Mouse (Mus musculus) thymus, postnatal 14 days (tissue): ENCODE results near the gene Kcnq2.
A peak's percentile ranks its signal among the peaks of the same experiment; 100 is the strongest.

Source experiments
- DNase-seq: peaks from one replicate; pipeline ENCODE4 v3.0.0; 2021

The Kcnq2 gene

GRCm38 (mm10) chr2:181090123-181090522 lies 45.0 kb downstream of the Kcnq2 start:
- DNase-seq = no peak

- DNase-seq = no peak
Measured at GRCm38 (mm10) chr2:181084997-181085396, 50.1 kb downstream of the Kcnq2 start.

GRCm38 (mm10) chr2:181083945-181084344 lies 51.2 kb downstream of the Kcnq2 start:
- DNase-seq = no peak

GRCm38 (mm10) chr2:181080886-181081285 lies 54.2 kb downstream of the Kcnq2 start:
- DNase-seq = no peak

- no peak for DNase-seq
Measured at GRCm38 (mm10) chr2:181079518-181079917, 55.6 kb downstream of the Kcnq2 start.

GRCm38 (mm10) chr2:181078908-181079307 lies 56.2 kb downstream of the Kcnq2 start:
- DNase-seq = no peak

- DNase-seq = no peak
Measured at GRCm38 (mm10) chr2:181075501-181075900, 59.6 kb downstream of the Kcnq2 start.

GRCm38 (mm10) chr2:181072403-181072714 lies 62.7 kb downstream of the Kcnq2 start:
- DNase-seq = no peak

- DNase-seq = peak; percentile 57
Measured at GRCm38 (mm10) chr2:181071706-181072402, 63.2 kb downstream of the Kcnq2 start.

GRCm38 (mm10) chr2:181070136-181070535 lies 65.0 kb downstream of the Kcnq2 start:
- no peak for DNase-seq

- DNase-seq = no peak
Measured at GRCm38 (mm10) chr2:181068499-181068898, 66.6 kb downstream of the Kcnq2 start.

- no peak for DNase-seq
Measured at GRCm38 (mm10) chr2:181065827-181066226, 69.3 kb downstream of the Kcnq2 start.

GRCm38 (mm10) chr2:181060127-181060526 lies 75.0 kb downstream of the Kcnq2 start:
- peak; percentile 60 for DNase-seq

GRCm38 (mm10) chr2:181058193-181058592 lies 76.9 kb downstream of the Kcnq2 start:
- DNase-seq = no peak

- no peak for DNase-seq
Measured at GRCm38 (mm10) chr2:181057341-181057740, 77.8 kb downstream of the Kcnq2 start.

- no peak for DNase-seq
Measured at GRCm38 (mm10) chr2:181052171-181052570, 82.9 kb downstream of the Kcnq2 start.

- no peak for DNase-seq
Measured at GRCm38 (mm10) chr2:181048986-181049385, 86.1 kb downstream of the Kcnq2 start.

GRCm38 (mm10) chr2:181048252-181048945 lies 86.7 kb downstream of the Kcnq2 start:
- DNase-seq = no peak

GRCm38 (mm10) chr2:181044001-181044400 lies 91.1 kb downstream of the Kcnq2 start:
- no peak for DNase-seq

GRCm38 (mm10) chr2:181043437-181043836 lies 91.7 kb downstream of the Kcnq2 start, which contains the start of gene Chrna4:
Chrna4 (minus strand) TSS chr2:181043546.
- DNase-seq = no peak

- DNase-seq = no peak
Measured at GRCm38 (mm10) chr2:181042376-181042775, 92.7 kb downstream of the Kcnq2 start.

- no peak for DNase-seq
Measured at GRCm38 (mm10) chr2:181041941-181042340, 93.2 kb downstream of the Kcnq2 start.

GRCm38 (mm10) chr2:181039356-181039680 lies 95.8 kb downstream of the Kcnq2 start:
- no peak for DNase-seq

GRCm38 (mm10) chr2:181038644-181039355 lies 96.3 kb downstream of the Kcnq2 start:
- no peak for DNase-seq
